Mouse (Mus musculus): ENCODE results near the gene Creb5. TPM values are rescaled to one million over a fixed set of nuclear protein-coding genes. Genes with fewer than 3 reads are reported as not detected.

Gene Creb5
- polyA plus RNA-seq, 1 experiment from 2014 or later = 0.20 TPM

- no peaks in the 10 kb centered on the region for H3K4me1 ChIP-seq (ENCODE audit: insufficient read depth)
- ATAC-seq (no peak), DNase-seq (no peak)
- no peaks in the 10 kb centered on the region for H3K27me3 ChIP-seq (ENCODE audit: insufficient read depth, low read length)
- 84% methylated on average over 9 of the region's 9 CpGs for WGBS (ENCODE audit: insufficient replicate concordance)
- no peaks in the 10 kb centered on the region for H3K36me3 ChIP-seq (replicated peaks; ENCODE audit: insufficient read depth, low read length)
- no peak overlapping the region for H3K4me2 ChIP-seq (ENCODE audit: low read depth, low read length)
- TF ChIP-seq CTCF (IDR thresholded peaks at IDR 0.05; ENCODE audit: low read depth) (no peak), EP300 (IDR thresholded peaks at IDR 0.05; ENCODE audit: low read depth) (no peak)
- no peaks in the 10 kb centered on the region for H3K9me3 ChIP-seq (ENCODE audit: low read length)
- no peak overlapping the region for H3K27ac ChIP-seq (ENCODE audit: low read depth)
- no peak overlapping the region for H3K9ac ChIP-seq (replicated peaks)
- H3K4me3 ChIP-seq (ENCODE audit: low read depth, low read length) = no peak overlapping the region
Measured at GRCm38 (mm10) chr6:53714908-53715321, 427.8 kb downstream of the Creb5 start.

GRCm38 (mm10) chr6:53716013-53716412 is 428.9 kb downstream of the Creb5 start:
- H3K27ac ChIP-seq (ENCODE audit: low read depth) = no peak overlapping the region
- no peaks in the 10 kb centered on the region for H3K4me1 ChIP-seq (ENCODE audit: insufficient read depth)
- DNase-seq = no peak
- H3K27me3 ChIP-seq (ENCODE audit: insufficient read depth, low read length) = no peaks in the 10 kb centered on the region
- no peaks in the 10 kb centered on the region for H3K36me3 ChIP-seq (replicated peaks; ENCODE audit: insufficient read depth, low read length)
- no peak overlapping the region for H3K4me3 ChIP-seq (ENCODE audit: low read depth, low read length)
- no peak for TF ChIP-seq CTCF (IDR thresholded peaks at IDR 0.05; ENCODE audit: low read depth)
- TF ChIP-seq EP300 (IDR thresholded peaks at IDR 0.05; ENCODE audit: low read depth) = no peak
- 81% methylated on average over 9 of the region's 9 CpGs for WGBS (ENCODE audit: insufficient replicate concordance)
- H3K4me2 ChIP-seq (ENCODE audit: low read depth, low read length) = no peak overlapping the region
- no peak overlapping the region for H3K9ac ChIP-seq (replicated peaks)
- no peak for ATAC-seq
- H3K9me3 ChIP-seq (ENCODE audit: low read length) = no peaks in the 10 kb centered on the region

GRCm38 (mm10) chr6:53720009-53720408 is 432.9 kb downstream of the Creb5 start:
- no peaks in the 10 kb centered on the region for H3K36me3 ChIP-seq (replicated peaks; ENCODE audit: insufficient read depth, low read length)
- no peak overlapping the region for H3K27ac ChIP-seq (ENCODE audit: low read depth)
- TF ChIP-seq CTCF (IDR thresholded peaks at IDR 0.05; ENCODE audit: low read depth) (no peak), EP300 (IDR thresholded peaks at IDR 0.05; ENCODE audit: low read depth) (no peak)
- H3K9ac ChIP-seq (replicated peaks) = no peak overlapping the region
- no peak overlapping the region for H3K4me2 ChIP-seq (ENCODE audit: low read depth, low read length)
- no peak for ATAC-seq
- no peaks in the 10 kb centered on the region for H3K4me1 ChIP-seq (ENCODE audit: insufficient read depth)
- no peak for DNase-seq
- H3K4me3 ChIP-seq (ENCODE audit: low read depth, low read length) = no peak overlapping the region
- 82% methylated on average over 3 of the region's 3 CpGs for WGBS (ENCODE audit: insufficient replicate concordance)
- H3K27me3 ChIP-seq (ENCODE audit: insufficient read depth, low read length) = no peaks in the 10 kb centered on the region; the same call in 1 of the 2 replicates
- H3K9me3 ChIP-seq (ENCODE audit: low read length) = no peaks in the 10 kb centered on the region

GRCm38 (mm10) chr6:53721595-53721994 is 434.5 kb downstream of the Creb5 start:
- no peak overlapping the region for H3K4me3 ChIP-seq (ENCODE audit: low read depth, low read length)
- 11% methylated on average over 9 of the region's 9 CpGs for WGBS (ENCODE audit: insufficient replicate concordance)
- ATAC-seq (no peak), DNase-seq (peak; percentile 65)
- no peaks in the 10 kb centered on the region for H3K36me3 ChIP-seq (replicated peaks; ENCODE audit: insufficient read depth, low read length)
- H3K4me1 ChIP-seq (ENCODE audit: insufficient read depth) = no peaks in the 10 kb centered on the region
- H3K4me2 ChIP-seq (ENCODE audit: low read depth, low read length) = no peak overlapping the region
- no peak overlapping the region for H3K27ac ChIP-seq (ENCODE audit: low read depth)
- no peak overlapping the region for H3K9ac ChIP-seq (replicated peaks)
- TF ChIP-seq EP300 (IDR thresholded peaks at IDR 0.05; ENCODE audit: low read depth) (no peak), CTCF (IDR thresholded peaks at IDR 0.05; ENCODE audit: low read depth) (peak; percentile 91)
- H3K27me3 ChIP-seq (ENCODE audit: insufficient read depth, low read length) = no peaks in the 10 kb centered on the region; the same call in 1 of the 2 replicates
- H3K9me3 ChIP-seq (ENCODE audit: low read length) = no peaks in the 10 kb centered on the region

- WGBS (ENCODE audit: insufficient replicate concordance) = 74% methylated on average over 4 of the region's 4 CpGs
- no peak overlapping the region for H3K4me2 ChIP-seq (ENCODE audit: low read depth, low read length)
- no peak overlapping the region for H3K9ac ChIP-seq (replicated peaks)
- no peaks in the 10 kb centered on the region for H3K9me3 ChIP-seq (ENCODE audit: low read length)
- H3K27ac ChIP-seq (ENCODE audit: low read depth) = no peak overlapping the region
- no peak overlapping the region for H3K4me3 ChIP-seq (ENCODE audit: low read depth, low read length)
- TF ChIP-seq CTCF (IDR thresholded peaks at IDR 0.05; ENCODE audit: low read depth) (no peak), EP300 (IDR thresholded peaks at IDR 0.05; ENCODE audit: low read depth) (no peak)
- ATAC-seq (no peak), DNase-seq (no peak)
- no peaks in the 10 kb centered on the region for H3K36me3 ChIP-seq (replicated peaks; ENCODE audit: insufficient read depth, low read length)
- H3K4me1 ChIP-seq (ENCODE audit: insufficient read depth) = no peaks in the 10 kb centered on the region
- no peaks in the 10 kb centered on the region; the same call in 1 of the 2 replicates for H3K27me3 ChIP-seq (ENCODE audit: insufficient read depth, low read length)
Measured at GRCm38 (mm10) chr6:53722694-53723093, 435.6 kb downstream of the Creb5 start.

- Histone ChIP-seq H3K27me3 (ENCODE audit: insufficient read depth, low read length) (no peaks in the 10 kb centered on the region), H3K4me1 (ENCODE audit: insufficient read depth) (peaks cover 3% of the 10 kb centered on the region; the same call in 1 of the 2 replicates), H3K36me3 (replicated peaks; ENCODE audit: insufficient read depth, low read length) (no peaks in the 10 kb centered on the region), H3K4me2 (ENCODE audit: low read depth, low read length) (no peak overlapping the region), H3K4me3 (ENCODE audit: low read depth, low read length) (no peak overlapping the region), H3K9me3 (ENCODE audit: low read length) (no peaks in the 10 kb centered on the region), H3K27ac (ENCODE audit: low read depth) (no peak overlapping the region), H3K9ac (replicated peaks) (no peak overlapping the region)
- no peak for DNase-seq
- TF ChIP-seq EP300 (IDR thresholded peaks at IDR 0.05; ENCODE audit: low read depth) = no peak
- no peak for TF ChIP-seq CTCF (IDR thresholded peaks at IDR 0.05; ENCODE audit: low read depth)
- 77% methylated on average over 7 of the region's 7 CpGs for WGBS (ENCODE audit: insufficient replicate concordance)
- ATAC-seq = no peak
Measured at GRCm38 (mm10) chr6:53730487-53730886, 443.4 kb downstream of the Creb5 start.
